Mouse (Mus musculus): Measurements from ENCODE around the gene Nkain2. TPM values are rescaled to one million over a fixed set of nuclear protein-coding genes. Genes with fewer than 3 reads are reported as not detected.

Gene Nkain2
- total and polyA plus RNA-seq, 3 experiments, result 0.08 to 0.18 TPM; not detected in 1

- Histone ChIP-seq H3K9ac (ENCODE audit: low read depth, low read length) (no peak overlapping the region), H3K4me1 (ENCODE audit: control insufficient read depth, insufficient read depth, low read length) (no peaks in the 10 kb centered on the region), H3K79me2 (replicated peaks; ENCODE audit: control insufficient read depth, insufficient read depth, low read length) (no peaks in the 10 kb centered on the region), H3K27me3 (ENCODE audit: control insufficient read depth, insufficient read depth, low read length) (no peaks in the 10 kb centered on the region), H3K4me3 (no peak overlapping the region), H3K36me3 (ENCODE audit: control insufficient read depth, insufficient read depth, low read length) (no peaks in the 10 kb centered on the region), H3K27ac (no peak overlapping the region)
- 71% methylated on average over 1 of the region's 1 CpGs for WGBS
- no peak for TF ChIP-seq EP300 (IDR thresholded peaks at IDR 0.05; ENCODE audit: insufficient read depth, low read depth, low read length)
- TF ChIP-seq POLR2A (IDR thresholded peaks at IDR 0.05; ENCODE audit: insufficient read depth, low read depth, low read length), result no peak
- no peak for TF ChIP-seq CTCF (IDR thresholded peaks at IDR 0.05)
- intact Hi-C loops (cut with DNase I), result no loop called here
- no peak for DNase-seq
Observed at GRCm38 (mm10) chr10:32018385-32018784, 871.9 kb downstream of the Nkain2 start.

DNA sequence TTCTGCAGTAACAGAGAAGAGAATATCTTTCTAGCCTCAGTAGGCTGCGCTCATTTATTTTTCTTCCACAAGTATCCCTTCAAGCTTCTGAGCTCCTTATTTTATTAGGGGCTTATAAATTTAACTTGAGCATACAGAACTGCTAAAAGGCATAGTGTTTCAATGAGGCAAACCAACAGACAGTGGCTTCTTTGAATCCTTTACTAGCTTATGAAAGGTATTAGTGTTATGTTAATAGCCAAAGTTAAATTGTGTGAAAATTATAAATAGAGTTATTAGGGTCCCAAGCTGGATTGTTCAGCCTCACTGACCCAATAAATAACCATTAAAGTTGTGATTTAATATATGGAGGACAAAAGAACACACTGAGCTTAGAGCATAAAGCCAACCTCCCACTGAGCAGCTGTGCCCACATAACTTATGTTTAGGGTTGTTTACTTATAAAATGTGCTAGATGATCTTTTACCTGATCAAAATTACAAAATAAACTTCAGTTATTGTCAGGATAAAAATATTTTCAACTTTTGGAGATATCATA lies 889.0 kb downstream of the Nkain2 start:
- H3K9ac ChIP-seq (ENCODE audit: low read depth, low read length), result no peak overlapping the region
- no peak overlapping the region for H3K27ac ChIP-seq
- no peak for DNase-seq
- no peak for TF ChIP-seq CTCF (IDR thresholded peaks at IDR 0.05)
- no peak for TF ChIP-seq POLR2A (IDR thresholded peaks at IDR 0.05; ENCODE audit: insufficient read depth, low read depth, low read length)
- TF ChIP-seq EP300 (IDR thresholded peaks at IDR 0.05; ENCODE audit: insufficient read depth, low read depth, low read length), result no peak
- intact Hi-C loops (cut with DNase I), result no loop called here
- no peaks in the 10 kb centered on the region for H3K27me3 ChIP-seq (ENCODE audit: control insufficient read depth, insufficient read depth, low read length)
- WGBS, result 81% methylated on average over 1 of the region's 1 CpGs
- H3K4me1 ChIP-seq (ENCODE audit: control insufficient read depth, insufficient read depth, low read length), result no peaks in the 10 kb centered on the region
- no peaks in the 10 kb centered on the region for H3K79me2 ChIP-seq (replicated peaks; ENCODE audit: control insufficient read depth, insufficient read depth, low read length)
- H3K4me3 ChIP-seq, result no peak overlapping the region
- H3K36me3 ChIP-seq (ENCODE audit: control insufficient read depth, insufficient read depth, low read length), result no peaks in the 10 kb centered on the region

DNA sequence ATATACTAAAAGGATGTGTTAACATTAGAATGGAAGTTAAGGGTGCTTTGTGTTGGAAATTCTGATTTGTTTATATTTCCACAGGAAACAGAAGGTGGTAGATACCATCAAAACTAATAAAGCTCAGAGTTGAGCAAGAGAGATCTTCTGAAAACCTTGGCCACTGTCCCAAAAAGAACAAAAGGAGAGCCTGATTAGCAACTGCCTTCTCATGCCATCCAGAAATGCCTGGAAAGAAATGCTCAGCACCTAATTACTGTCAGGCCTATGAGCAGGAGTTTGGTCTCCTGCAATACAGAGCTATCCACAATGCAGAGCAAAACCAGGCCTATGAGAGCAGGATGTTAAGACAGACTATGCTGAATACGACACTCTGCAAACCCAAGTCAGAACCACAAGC lies 897.1 kb downstream of the Nkain2 start:
- H3K27me3 ChIP-seq (ENCODE audit: control insufficient read depth, insufficient read depth, low read length), result no peaks in the 10 kb centered on the region
- H3K79me2 ChIP-seq (replicated peaks; ENCODE audit: control insufficient read depth, insufficient read depth, low read length), result no peaks in the 10 kb centered on the region
- DNase-seq, result no peak
- H3K4me3 ChIP-seq, result no peak overlapping the region
- WGBS, result 56% methylated on average over 1 of the region's 1 CpGs
- H3K9ac ChIP-seq (ENCODE audit: low read depth, low read length), result no peak overlapping the region
- no peak for TF ChIP-seq POLR2A (IDR thresholded peaks at IDR 0.05; ENCODE audit: insufficient read depth, low read depth, low read length)
- no peak for TF ChIP-seq CTCF (IDR thresholded peaks at IDR 0.05)
- TF ChIP-seq EP300 (IDR thresholded peaks at IDR 0.05; ENCODE audit: insufficient read depth, low read depth, low read length), result no peak
- no peak overlapping the region for H3K27ac ChIP-seq
- no peaks in the 10 kb centered on the region for H3K4me1 ChIP-seq (ENCODE audit: control insufficient read depth, insufficient read depth, low read length)
- no peaks in the 10 kb centered on the region for H3K36me3 ChIP-seq (ENCODE audit: control insufficient read depth, insufficient read depth, low read length)
- intact Hi-C loops (cut with DNase I), result no loop called here

GRCm38 (mm10) chr10:31978387-31978786 lies 911.9 kb downstream of the Nkain2 start:
- no peak overlapping the region for H3K4me3 ChIP-seq
- no peaks in the 10 kb centered on the region for H3K79me2 ChIP-seq (replicated peaks; ENCODE audit: control insufficient read depth, insufficient read depth, low read length)
- no peak for DNase-seq
- no peaks in the 10 kb centered on the region for H3K36me3 ChIP-seq (ENCODE audit: control insufficient read depth, insufficient read depth, low read length)
- H3K27me3 ChIP-seq (ENCODE audit: control insufficient read depth, insufficient read depth, low read length), result no peaks in the 10 kb centered on the region
- no peak overlapping the region for H3K9ac ChIP-seq (ENCODE audit: low read depth, low read length)
- H3K4me1 ChIP-seq (ENCODE audit: control insufficient read depth, insufficient read depth, low read length), result no peaks in the 10 kb centered on the region
- no peak overlapping the region for H3K27ac ChIP-seq
- TF ChIP-seq POLR2A (IDR thresholded peaks at IDR 0.05; ENCODE audit: insufficient read depth, low read depth, low read length) (no peak), CTCF (IDR thresholded peaks at IDR 0.05) (no peak), EP300 (IDR thresholded peaks at IDR 0.05; ENCODE audit: insufficient read depth, low read depth, low read length) (no peak)
- intact Hi-C loops (cut with DNase I), result no loop called here

GRCm38 (mm10) chr10:31947178-31947726 lies 943.0 kb downstream of the Nkain2 start:
- no peak for DNase-seq
- H3K36me3 ChIP-seq (ENCODE audit: control insufficient read depth, insufficient read depth, low read length), result no peaks in the 10 kb centered on the region
- intact Hi-C loops (cut with DNase I), result no loop called here
- H3K4me1 ChIP-seq (ENCODE audit: control insufficient read depth, insufficient read depth, low read length), result no peaks in the 10 kb centered on the region
- H3K9ac ChIP-seq (ENCODE audit: low read depth, low read length), result no peak overlapping the region
- no peaks in the 10 kb centered on the region for H3K79me2 ChIP-seq (replicated peaks; ENCODE audit: control insufficient read depth, insufficient read depth, low read length)
- no peak overlapping the region for H3K4me3 ChIP-seq
- no peak for TF ChIP-seq POLR2A (IDR thresholded peaks at IDR 0.05; ENCODE audit: insufficient read depth, low read depth, low read length)
- TF ChIP-seq CTCF (IDR thresholded peaks at IDR 0.05), result no peak
- no peak for TF ChIP-seq EP300 (IDR thresholded peaks at IDR 0.05; ENCODE audit: insufficient read depth, low read depth, low read length)
- no peak overlapping the region for H3K27ac ChIP-seq
- H3K27me3 ChIP-seq (ENCODE audit: control insufficient read depth, insufficient read depth, low read length), result no peaks in the 10 kb centered on the region
- 84% methylated on average over 2 of the region's 2 CpGs for WGBS

- Histone ChIP-seq H3K4me3 (no peak overlapping the region), H3K27ac (no peak overlapping the region), H3K36me3 (ENCODE audit: control insufficient read depth, insufficient read depth, low read length) (no peaks in the 10 kb centered on the region), H3K27me3 (ENCODE audit: control insufficient read depth, insufficient read depth, low read length) (no peaks in the 10 kb centered on the region), H3K79me2 (replicated peaks; ENCODE audit: control insufficient read depth, insufficient read depth, low read length) (no peaks in the 10 kb centered on the region), H3K9ac (ENCODE audit: low read depth, low read length) (no peak overlapping the region), H3K4me1 (ENCODE audit: control insufficient read depth, insufficient read depth, low read length) (no peaks in the 10 kb centered on the region)
- WGBS, result 79% methylated on average over 2 of the region's 2 CpGs
- intact Hi-C loops (cut with DNase I), result no loop called here
- TF ChIP-seq CTCF (IDR thresholded peaks at IDR 0.05), result no peak
- TF ChIP-seq POLR2A (IDR thresholded peaks at IDR 0.05; ENCODE audit: insufficient read depth, low read depth, low read length), result no peak
- DNase-seq, result no peak
Observed at GRCm38 (mm10) chr10:31931961-31932360, 958.3 kb downstream of the Nkain2 start.

Measured in heart, adult 2 months (tissue).